Comparison of ENCODE assay signal across 7 mouse cellular contexts in genomic region chr2:38824791-38825768, GRCm38 (mm10).
DNase-seq lines count a peak whose midpoint lies in the region; ATAC-seq and TF ChIP-seq lines count a peak whose summit lies in the region.

No protein-coding gene starts in this region.

- no peak for TF ChIP-seq CTCF in CH12.LX (conservative IDR thresholded peaks at IDR 0.05 in 1 of 2, IDR thresholded peaks at IDR 0.05 in 1 of 2; ENCODE audit: low read depth in 2 of 2, low read length in 2 of 2)

- peaks cover 0 to 12% of the 10 kb centered on the region in 2 experiments; a peak in 1 of 4 replicates for H3K4me1 ChIP-seq in CH12.LX (ENCODE audit: control insufficient read depth in 1 of 2, insufficient read depth in 2 of 2)
- peaks cover 7% of the 10 kb centered on the region for H3K4me1 ChIP-seq in forebrain, embryonic 14.5 days (ENCODE audit: control insufficient read depth, insufficient read depth, low read length)
- H3K4me1 ChIP-seq in hindbrain, embryonic 15.5 days (replicated peaks) = peaks cover 17% of the 10 kb centered on the region
- H3K4me1 ChIP-seq in midbrain, embryonic 10.5 days = peaks cover 28% of the 10 kb centered on the region

- H3K9me3 ChIP-seq in CH12.LX (replicated peaks; ENCODE audit: low read length) = no peaks in the 10 kb centered on the region
- no peaks in the 10 kb centered on the region for H3K9me3 ChIP-seq in forebrain, embryonic 14.5 days (replicated peaks; ENCODE audit: control insufficient read depth, low read length)
- H3K9me3 ChIP-seq in hindbrain, embryonic 15.5 days = no peaks in the 10 kb centered on the region
- H3K9me3 ChIP-seq in midbrain, embryonic 10.5 days (replicated peaks) = no peaks in the 10 kb centered on the region

- no peak overlapping the region for H3K27ac ChIP-seq in CH12.LX (ENCODE audit: insufficient read depth, low read depth)
- peak overlapping the region; percentile 77 for H3K27ac ChIP-seq in forebrain, embryonic 14.5 days (ENCODE audit: low read depth, low read length)
- peak overlapping the region; percentile 87 for H3K27ac ChIP-seq in hindbrain, embryonic 15.5 days (replicated peaks)
- peak overlapping the region; percentile 96 for H3K27ac ChIP-seq in midbrain, embryonic 10.5 days (replicated peaks)

- in situ Hi-C loops in CH12.LX (cut with MboI; ENCODE audit: low pct_ligation_motif_present, low pct_unique_long_range_greater_than_20kb, low sequenced_read_pairs) = no loop called here

- dilution Hi-C loops in CH12.LX (cut with MboI; ENCODE audit: extremely low pct_ligation_motif_present, extremely low pct_unique_long_range_greater_than_20kb, low sequenced_read_pairs) = no loop called here

- no peaks in the 10 kb centered on the region for H3K36me3 ChIP-seq in CH12.LX (replicated peaks in 1 of 2; ENCODE audit: control insufficient read depth in 1 of 2, insufficient read depth in 1 of 2, low read length in 1 of 2)
- H3K36me3 ChIP-seq in forebrain, embryonic 14.5 days (ENCODE audit: control insufficient read depth, insufficient read depth, low read length) = no peaks in the 10 kb centered on the region
- H3K36me3 ChIP-seq in hindbrain, embryonic 15.5 days = no peaks in the 10 kb centered on the region
- H3K36me3 ChIP-seq in midbrain, embryonic 10.5 days = peaks cover 7% of the 10 kb centered on the region

- no peak for TF ChIP-seq RAD21 in CH12.LX (IDR thresholded peaks at IDR 0.05; ENCODE audit: low read depth, low read length)

- peak overlapping the region; percentile 39; the same call in 1 of the 2 replicates for H3K9ac ChIP-seq in CH12.LX (ENCODE audit: insufficient read depth, low read depth)
- H3K9ac ChIP-seq in forebrain, embryonic 14.5 days (ENCODE audit: low read length) = peak overlapping the region; percentile 52
- peak overlapping the region; percentile 56 for H3K9ac ChIP-seq in hindbrain, embryonic 15.5 days

- H3K79me2 ChIP-seq in CH12.LX (replicated peaks; ENCODE audit: control insufficient read depth, extremely low read depth, insufficient read depth, poor library complexity, severe bottlenecking) = no peaks in the 10 kb centered on the region

- WGBS in forebrain, embryonic 14.5 days = under 1% methylated on average over 15 of the region's 15 CpGs
- WGBS in hindbrain, embryonic 15.5 days = 3% methylated on average over 15 of the region's 15 CpGs
- 11% methylated on average over 15 of the region's 15 CpGs for WGBS in midbrain, embryonic 10.5 days

- no peak for TF ChIP-seq POLR2A in CH12.LX (IDR thresholded peaks at IDR 0.05; ENCODE audit: low read depth, low read length)

- intact Hi-C loops in left cerebral cortex, postnatal 25 days (cut with DNase I) = no loop called here

- TF ChIP-seq EP300 in CH12.LX (IDR thresholded peaks at IDR 0.05; ENCODE audit: low read length) = no peak

- peak overlapping the region; percentile 79 for H3K4me2 ChIP-seq in CH12.LX (ENCODE audit: insufficient read depth, low read depth, poor library complexity, severe bottlenecking)
- H3K4me2 ChIP-seq in forebrain, embryonic 14.5 days (ENCODE audit: low read length) = peak overlapping the region; percentile 57
- peak overlapping the region; percentile 82 for H3K4me2 ChIP-seq in hindbrain, embryonic 15.5 days

- ATAC-seq in forebrain, embryonic 14.5 days = peak; percentile 49
- ATAC-seq in hindbrain, embryonic 15.5 days (ENCODE audit: low FRiP score, low read depth) = peak; percentile 61; the same call in 1 of the 2 replicates

- no peak for DNase-seq in CH12.LX (ENCODE audit: extremely low read depth)
- DNase-seq in adrenal gland, postnatal 14 days = peak; percentile 24
- peak; percentile 86 for DNase-seq in forebrain, embryonic 14.5 days (ENCODE audit: low spot score)
- peak; percentile 40 to 43 for DNase-seq in left cerebral cortex, postnatal 25 days (ENCODE audit: low spot score in 2 of 2)
- DNase-seq in midbrain, embryonic 10.5 days (ENCODE audit: low spot score) = peak; percentile 78
- DNase-seq in right cerebral cortex, postnatal 36 days (ENCODE audit: low spot score in 2 of 2) = peak; percentile 2 to 4

- H3K4me3 ChIP-seq in CH12.LX (replicated peaks in 1 of 3; ENCODE audit: low read depth in 2 of 3, low read length in 2 of 3, poor library complexity in 1 of 3) = peak overlapping the region in 2 of 3 experiments; percentile 20 to 53
- H3K4me3 ChIP-seq in forebrain, embryonic 14.5 days (ENCODE audit: low read depth, low read length) = peak overlapping the region; percentile 40
- H3K4me3 ChIP-seq in hindbrain, embryonic 15.5 days = peak overlapping the region; percentile 51
- peak overlapping the region; percentile 63 for H3K4me3 ChIP-seq in midbrain, embryonic 10.5 days

- no peaks in the 10 kb centered on the region for H3K27me3 ChIP-seq in CH12.LX (replicated peaks)
- H3K27me3 ChIP-seq in forebrain, embryonic 14.5 days (replicated peaks; ENCODE audit: control insufficient read depth, insufficient read depth, low read length) = no peaks in the 10 kb centered on the region
- H3K27me3 ChIP-seq in hindbrain, embryonic 15.5 days = no peaks in the 10 kb centered on the region
- no peaks in the 10 kb centered on the region for H3K27me3 ChIP-seq in midbrain, embryonic 10.5 days (ENCODE audit: low read depth, poor library complexity, severe bottlenecking)

TF ChIP-seq in CH12.LX, 34 proteins besides CTCF, POLR2A, EP300 and RAD21:
- TF ChIP-seq BHLHE40 (IDR thresholded peaks at IDR 0.05; ENCODE audit: low read depth, low read length) = peak; percentile 32; the same call in 1 of the 2 replicates
- no peak for TF ChIP-seq USF2 (conservative IDR thresholded peaks at IDR 0.05; ENCODE audit: low read depth, low read length)
- no peak for TF ChIP-seq SIN3A (IDR thresholded peaks at IDR 0.05; ENCODE audit: low read length)
